Mouse (Mus musculus): ENCODE results near the gene Pdzd3.

Pdzd3 gene

DNA sequence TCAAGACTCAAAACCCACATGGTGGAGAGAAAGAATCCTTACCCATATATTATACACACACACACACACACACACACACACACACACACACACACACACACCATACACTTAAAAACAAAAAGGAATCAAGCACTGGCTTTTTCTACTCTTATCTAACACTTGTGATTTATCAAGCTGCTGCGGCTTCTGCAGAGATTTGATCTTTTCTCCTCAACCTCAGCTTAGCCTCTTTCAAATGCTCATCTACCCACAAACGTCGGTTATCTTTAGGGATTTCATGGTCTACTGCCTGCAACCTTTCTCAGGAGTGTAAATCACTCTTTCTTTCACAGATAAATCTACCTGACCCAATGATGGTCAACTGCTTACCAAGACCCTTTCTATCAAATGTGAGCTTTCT lies 50.8 kb downstream of the Pdzd3 start:
- DNase-seq (ENCODE audit: low spot score in 2 of 2): no peak

GRCm38 (mm10) chr9:44199580-44199979 lies 51.7 kb downstream of the Pdzd3 start:
- DNase-seq (ENCODE audit: low spot score in 2 of 2): no peak

DNA sequence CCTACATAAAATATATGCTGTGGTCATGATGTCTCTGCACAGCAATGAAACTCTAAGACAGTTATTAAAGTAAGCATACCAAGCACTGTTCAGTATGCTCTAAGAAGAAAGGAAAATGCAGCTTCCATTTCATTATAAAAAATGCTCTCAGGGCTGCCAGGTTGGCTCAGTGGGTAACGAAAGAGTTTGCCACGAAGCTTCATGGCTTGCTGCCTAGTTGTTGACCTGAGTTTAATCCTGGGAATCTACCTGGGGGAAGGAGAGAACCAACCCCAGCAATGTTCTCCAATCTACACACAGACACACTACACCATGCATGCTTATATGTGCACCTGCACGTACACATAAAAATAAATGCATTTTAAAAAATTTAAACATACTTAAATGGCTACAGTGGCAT lies 52.1 kb downstream of the Pdzd3 start:
- no peak for DNase-seq (ENCODE audit: low spot score in 2 of 2)
